Mouse (Mus musculus) megakaryocyte, embryonic 14.5 days (primary cell): ENCODE results near the gene Cd84.

Source experiments
- FLI1 ChIP-seq: IDR thresholded peaks from 2 replicates; pipeline ENCODE4 v1.6.1; 2012; ENCODE audit warnings: low read length, inconsistent platforms, mixed read lengths
- GATA1 ChIP-seq: IDR thresholded peaks from 3 replicates; pipeline ENCODE4 v1.6.1; 2012; ENCODE audit warnings: mixed read lengths, low read length, inconsistent platforms, borderline replicate concordance

DNA sequence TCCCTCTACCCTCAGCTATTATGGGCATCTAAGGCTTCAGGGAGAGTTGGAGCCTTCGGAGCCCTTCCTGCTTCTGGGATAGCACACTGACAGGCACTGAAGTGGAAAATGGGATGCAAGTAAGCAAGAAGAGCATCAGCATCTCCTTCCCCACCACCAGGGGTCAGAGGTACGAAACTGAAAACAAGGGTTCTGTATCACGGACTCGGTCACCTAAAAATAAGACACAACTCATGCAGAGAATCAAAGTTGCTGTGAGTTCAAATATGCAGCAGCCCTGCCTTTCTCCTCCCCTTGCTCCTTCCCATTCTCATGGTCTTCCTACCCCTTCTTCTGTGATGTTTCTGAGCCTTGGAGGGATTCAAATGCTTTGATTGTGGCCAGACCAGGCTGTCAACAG is 14.0 kb upstream of the Cd84 start:
- TF ChIP-seq GATA1, result no peak
- no peak for TF ChIP-seq FLI1
